Mouse (Mus musculus) neural tube, embryonic 11.5 days (tissue): ENCODE measurements around the gene Entpd1. TPM values are rescaled to one million over a fixed set of nuclear protein-coding genes. Genes with fewer than 3 reads are reported as not detected.

Source experiments
- ATAC-seq: fragments of 200-750 bp; cut with Nextera tagmentation; 2 replicates; pipeline ENCODE4 v1.8.0; 2017; ENCODE audit warnings: moderate number of reproducible peaks, mild to moderate bottlenecking, moderate TSS enrichment, moderate library complexity; ENCODE audit not compliant: insufficient read depth, low FRiP score, low TSS enrichment
- DNase-seq: peaks from one replicate; pipeline ENCODE4 v3.0.0-alpha.2; 2015; ENCODE audit warnings: low spot score
- H3K27ac ChIP-seq: fragments of 300-500 bp; sonication (generic); 2 replicates; pipeline ENCODE4 v1.5.1; 2014; ENCODE audit warnings: low read depth, mild to moderate bottlenecking, low read length
- H3K27me3 ChIP-seq: fragments of 300-500 bp; sonication (generic); 2 replicates; pipeline ENCODE4 v1.6.1; 2014; ENCODE audit warnings: mild to moderate bottlenecking, low read length, mixed read lengths; ENCODE audit not compliant: control insufficient read depth, insufficient read depth
- H3K36me3 ChIP-seq: fragments of 300-500 bp; sonication (generic); 2 replicates; pipeline ENCODE4 v1.6.1; 2014; ENCODE audit warnings: mild to moderate bottlenecking, low read length, moderate library complexity, mixed read lengths; ENCODE audit not compliant: control insufficient read depth, insufficient read depth
- H3K4me1 ChIP-seq: fragments of 300-500 bp; sonication (generic); 2 replicates; pipeline ENCODE4 v1.6.1; 2014; ENCODE audit warnings: low read length, mixed read lengths; ENCODE audit not compliant: control insufficient read depth, insufficient read depth
- H3K4me2 ChIP-seq: fragments of 300-500 bp; sonication (generic); 2 replicates; pipeline ENCODE4 v1.6.1; 2014; ENCODE audit warnings: low read depth, mild to moderate bottlenecking, moderate library complexity
- H3K4me3 ChIP-seq: fragments of 300-500 bp; sonication (generic); 2 replicates; pipeline ENCODE4 v1.5.1; 2014; ENCODE audit warnings: low read depth, low read length
- H3K9ac ChIP-seq: fragments of 300-500 bp; sonication (generic); 2 replicates; pipeline ENCODE4 v1.6.1; 2014; ENCODE audit warnings: mild to moderate bottlenecking, low read length
- H3K9me3 ChIP-seq: fragments of 300-500 bp; sonication (generic); 2 replicates; pipeline ENCODE4 v1.6.1; 2016; ENCODE audit warnings: low read length; ENCODE audit not compliant: control insufficient read depth
- WGBS: fragments of 180-500 bp; shearing (Covaris S2); extraction: QIAGEN DNeasy Blood & Tissue Kit; methylation state at CpG from one replicate; pipeline ENCODE4 v1.1.7; 2014; 5-methylcytosine and 5-hydroxymethylcytosine counted together
- polyA plus RNA-seq: library from polyadenylated mRNA; unstranded; fragments of >200 nt; fragmentation: Nextera tagmentation; extraction: Ambion mirVana; gene quantifications from 2 replicates; pipeline ENCODE4 v1.2.1, GENCODE M21; 2014

Entpd1 gene
- polyA plus RNA-seq, 1 experiment from 2014 or later = 6.6 TPM

DNA sequence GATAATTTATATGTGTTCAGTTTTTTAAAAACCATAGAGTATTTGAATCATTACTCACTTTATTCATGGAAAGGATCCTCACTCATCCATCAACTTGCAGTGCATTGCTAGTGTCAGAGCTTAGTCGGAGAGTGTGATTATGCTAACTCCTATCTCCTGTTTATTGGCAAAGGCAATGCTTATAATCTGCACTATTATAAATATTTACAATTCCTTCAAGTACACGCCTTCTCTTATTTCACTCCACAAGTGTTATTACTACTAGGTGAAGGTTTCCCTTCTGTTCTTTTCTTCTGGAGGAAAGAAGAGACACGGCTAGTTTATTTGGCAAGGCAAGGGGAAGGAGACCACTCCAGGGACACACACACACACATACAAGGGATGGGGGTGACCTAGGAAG lies 20.0 kb downstream of the Entpd1 start:
- H3K4me1 ChIP-seq = no peaks in the 10 kb centered on the region
- no peaks in the 10 kb centered on the region for H3K36me3 ChIP-seq
- H3K4me3 ChIP-seq = no peak overlapping the region
- no peaks in the 10 kb centered on the region for H3K9me3 ChIP-seq
- H3K4me2 ChIP-seq = no peak overlapping the region
- no peak for ATAC-seq
- DNase-seq = no peak
- WGBS = 88% methylated on average over 3 of the region's 3 CpGs
- no peak overlapping the region for H3K9ac ChIP-seq
- no peaks in the 10 kb centered on the region for H3K27me3 ChIP-seq
- H3K27ac ChIP-seq = no peak overlapping the region

GRCm38 (mm10) chr19:40632668-40633067 lies 20.5 kb downstream of the Entpd1 start:
- Histone ChIP-seq H3K36me3 (no peaks in the 10 kb centered on the region), H3K4me1 (no peaks in the 10 kb centered on the region), H3K27me3 (no peaks in the 10 kb centered on the region), H3K4me3 (no peak overlapping the region), H3K9ac (no peak overlapping the region), H3K27ac (no peak overlapping the region), H3K4me2 (no peak overlapping the region), H3K9me3 (no peaks in the 10 kb centered on the region)
- ATAC-seq (no peak), DNase-seq (no peak)
- 80% methylated on average over 5 of the region's 5 CpGs for WGBS

GRCm38 (mm10) chr19:40633144-40633543 lies 21.0 kb downstream of the Entpd1 start:
- Histone ChIP-seq H3K9me3 (no peaks in the 10 kb centered on the region), H3K36me3 (no peaks in the 10 kb centered on the region), H3K4me2 (no peak overlapping the region), H3K27ac (no peak overlapping the region), H3K27me3 (no peaks in the 10 kb centered on the region), H3K4me3 (no peak overlapping the region), H3K9ac (no peak overlapping the region), H3K4me1 (no peaks in the 10 kb centered on the region)
- DNase-seq = no peak
- 72% methylated on average over 1 of the region's 1 CpGs for WGBS
- no peak for ATAC-seq

DNA sequence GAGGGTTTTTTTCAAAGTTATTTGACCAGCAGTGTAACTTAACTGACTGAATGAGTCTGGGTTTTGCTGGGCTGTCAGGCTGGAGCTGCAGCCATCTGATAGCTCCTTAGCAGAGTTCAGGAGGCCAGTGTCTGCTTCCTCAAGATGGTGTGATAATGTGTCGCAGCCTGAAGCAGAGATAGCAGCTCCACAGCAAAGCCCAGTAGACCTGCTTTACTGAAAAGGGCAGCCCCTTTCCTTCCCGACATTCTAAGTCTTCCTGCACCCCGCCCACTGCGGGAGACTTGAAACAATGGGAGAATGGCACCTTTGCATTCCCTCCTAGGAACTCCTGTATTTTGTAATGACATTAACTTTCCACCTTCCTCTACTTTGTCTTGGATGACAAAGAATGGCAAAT lies 24.9 kb downstream of the Entpd1 start:
- no peak for ATAC-seq
- Histone ChIP-seq H3K4me2 (no peak overlapping the region), H3K4me1 (no peaks in the 10 kb centered on the region), H3K4me3 (no peak overlapping the region), H3K9me3 (no peaks in the 10 kb centered on the region), H3K27ac (no peak overlapping the region), H3K9ac (no peak overlapping the region), H3K27me3 (no peaks in the 10 kb centered on the region), H3K36me3 (no peaks in the 10 kb centered on the region)
- no peak for DNase-seq
- 67% methylated on average over 4 of the region's 4 CpGs for WGBS

DNA sequence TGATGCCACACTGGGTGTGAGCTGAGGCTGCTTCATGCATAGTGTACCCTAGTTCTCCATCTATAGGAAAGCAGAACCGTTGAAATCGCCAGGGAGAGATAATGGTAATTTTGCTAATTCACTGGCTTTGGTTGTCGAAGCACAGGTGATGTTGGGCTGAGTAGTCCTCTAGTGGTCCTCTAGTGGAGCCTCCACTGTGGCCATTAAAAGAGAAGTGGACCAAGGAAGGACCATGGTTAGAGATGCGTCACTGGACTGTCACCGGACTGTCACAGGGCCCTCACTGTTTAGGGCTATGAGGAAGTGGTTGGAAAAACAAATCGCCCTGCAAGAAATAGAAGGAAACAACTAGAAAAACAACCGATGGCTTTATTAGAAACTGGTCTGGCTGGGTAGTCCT lies 25.4 kb downstream of the Entpd1 start:
- Histone ChIP-seq H3K4me1 (no peaks in the 10 kb centered on the region), H3K9ac (no peak overlapping the region), H3K9me3 (no peaks in the 10 kb centered on the region), H3K4me3 (no peak overlapping the region), H3K4me2 (no peak overlapping the region), H3K27me3 (no peaks in the 10 kb centered on the region), H3K36me3 (no peaks in the 10 kb centered on the region), H3K27ac (no peak overlapping the region)
- no peak for ATAC-seq
- 85% methylated on average over 7 of the region's 7 CpGs for WGBS
- DNase-seq = no peak

GRCm38 (mm10) chr19:40638582-40638981 lies 26.4 kb downstream of the Entpd1 start:
- no peak for ATAC-seq
- H3K4me2 ChIP-seq = no peak overlapping the region
- no peaks in the 10 kb centered on the region for H3K4me1 ChIP-seq
- no peak overlapping the region for H3K27ac ChIP-seq
- H3K36me3 ChIP-seq = no peaks in the 10 kb centered on the region
- no peak overlapping the region for H3K4me3 ChIP-seq
- DNase-seq = no peak
- no peak overlapping the region for H3K9ac ChIP-seq
- WGBS = 96% methylated on average over 5 of the region's 5 CpGs
- no peaks in the 10 kb centered on the region for H3K27me3 ChIP-seq
- no peaks in the 10 kb centered on the region for H3K9me3 ChIP-seq

DNA sequence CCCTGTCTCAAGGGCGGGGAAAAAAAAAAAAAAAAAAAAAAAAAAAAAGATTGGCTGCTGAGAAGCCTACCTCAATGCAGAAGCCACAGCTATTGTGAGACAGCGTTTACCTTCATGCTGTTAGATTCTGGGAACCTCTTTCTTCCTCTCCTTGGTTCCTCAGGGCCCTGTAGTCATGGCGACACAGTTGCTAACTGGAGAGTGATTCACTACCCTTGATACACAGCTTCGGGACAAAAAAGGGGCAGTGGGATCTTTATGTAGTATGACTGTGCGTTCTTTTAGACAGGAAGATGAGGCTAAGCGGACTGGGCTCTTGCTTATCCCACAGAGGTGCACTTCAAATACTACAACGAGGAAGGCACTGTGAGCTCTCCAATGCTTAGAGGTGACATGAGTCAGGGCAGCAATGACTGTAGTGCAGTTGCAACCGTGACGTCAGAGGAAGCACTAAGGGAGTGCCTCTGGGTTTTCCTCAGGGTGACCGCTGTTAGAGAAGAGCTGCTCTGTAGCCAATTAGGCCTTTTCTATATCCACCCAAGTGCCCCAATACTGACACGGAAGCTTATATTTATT lies 27.7 kb downstream of the Entpd1 start:
- Histone ChIP-seq H3K27ac (no peak overlapping the region), H3K9me3 (no peaks in the 10 kb centered on the region), H3K36me3 (no peaks in the 10 kb centered on the region), H3K4me1 (no peaks in the 10 kb centered on the region), H3K4me3 (no peak overlapping the region), H3K27me3 (no peaks in the 10 kb centered on the region), H3K9ac (no peak overlapping the region), H3K4me2 (no peak overlapping the region)
- 84% methylated on average over 11 of the region's 11 CpGs for WGBS
- no peak for DNase-seq
- ATAC-seq = no peak

DNA sequence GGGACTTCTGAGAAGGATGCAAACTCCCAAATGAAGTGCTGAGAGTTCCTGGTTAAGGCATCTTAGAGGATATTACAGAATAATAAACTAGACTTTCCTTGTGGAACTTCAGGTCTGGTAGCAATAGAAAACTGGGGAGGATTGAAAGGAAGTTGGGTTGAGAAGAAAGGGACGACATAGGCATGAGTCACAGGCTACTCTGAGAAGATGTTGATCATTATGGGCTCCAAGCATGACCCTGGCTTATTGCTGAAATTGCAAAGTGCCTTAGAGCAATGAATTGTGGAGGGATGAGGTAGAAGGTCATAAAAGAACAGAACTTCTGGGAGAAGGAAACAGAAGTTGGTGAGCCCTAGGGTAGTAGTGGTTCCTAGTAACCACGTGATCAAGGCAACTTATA lies 28.6 kb downstream of the Entpd1 start:
- Histone ChIP-seq H3K27ac (no peak overlapping the region), H3K27me3 (no peaks in the 10 kb centered on the region), H3K4me1 (no peaks in the 10 kb centered on the region), H3K4me3 (no peak overlapping the region), H3K4me2 (no peak overlapping the region), H3K9me3 (no peaks in the 10 kb centered on the region), H3K36me3 (no peaks in the 10 kb centered on the region), H3K9ac (no peak overlapping the region)
- WGBS = 86% methylated on average over 2 of the region's 2 CpGs
- DNase-seq (no peak), ATAC-seq (no peak)

DNA sequence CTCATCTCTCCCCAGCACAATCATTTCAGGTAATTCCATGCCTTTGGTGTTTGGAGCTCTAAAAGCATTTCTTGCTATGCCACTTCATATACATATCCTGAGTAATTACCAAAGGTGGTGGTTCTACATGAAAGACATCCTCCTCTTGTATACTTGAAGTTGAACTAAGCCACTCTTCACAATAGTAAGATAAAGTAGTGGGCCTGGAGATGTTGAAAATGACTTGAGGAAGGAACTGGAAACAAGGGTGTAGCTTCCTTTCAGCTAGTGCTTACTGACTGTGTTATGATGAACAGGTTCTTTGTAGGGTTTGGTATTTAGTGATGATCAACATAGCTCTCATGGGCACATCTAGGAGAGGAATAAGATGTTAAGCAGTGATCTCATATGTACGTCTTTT lies 31.7 kb downstream of the Entpd1 start:
- ATAC-seq (no peak), DNase-seq (no peak)
- H3K9ac ChIP-seq = no peak overlapping the region
- 89% methylated on average over 1 of the region's 1 CpGs for WGBS
- H3K4me1 ChIP-seq = no peaks in the 10 kb centered on the region
- H3K9me3 ChIP-seq = no peaks in the 10 kb centered on the region
- no peak overlapping the region for H3K4me3 ChIP-seq
- H3K27ac ChIP-seq = no peak overlapping the region
- no peaks in the 10 kb centered on the region for H3K27me3 ChIP-seq
- H3K36me3 ChIP-seq = no peaks in the 10 kb centered on the region
- no peak overlapping the region for H3K4me2 ChIP-seq
